Mouse (Mus musculus): ENCODE measurements around the gene Cd4. TPM values are rescaled to one million over a fixed set of nuclear protein-coding genes. Genes with fewer than 3 reads are reported as not detected.

Gene Cd4
- polyA plus RNA-seq, 1 experiment from 2014 or later = 0.06 TPM

Other genes starting within 250 kb of the Cd4 start
- 35.9 and 36.7 TPM in 2 replicates for gene Lpcat3, start 225.2 kb downstream of the Cd4 start, polyA plus RNA-seq (2015; fragmentation: Nextera tagmentation; extraction: Ambion mirVana)
- 142 and 150 TPM in 2 replicates for gene Emg1, start 176.0 kb downstream of the Cd4 start, polyA plus RNA-seq (2015; fragmentation: Nextera tagmentation; extraction: Ambion mirVana)
- gene Phb2, start 175.9 kb downstream of the Cd4 start, polyA plus RNA-seq (2015; fragmentation: Nextera tagmentation; extraction: Ambion mirVana) = 250 and 252 TPM in 2 replicates
- gene Ptpn6, start 149.5 kb downstream of the Cd4 start, polyA plus RNA-seq (2015; fragmentation: Nextera tagmentation; extraction: Ambion mirVana) = 3.3 and 4.5 TPM in 2 replicates
- gene Grcc10, start 146.8 kb downstream of the Cd4 start, polyA plus RNA-seq (2015; fragmentation: Nextera tagmentation; extraction: Ambion mirVana) = 614 and 641 TPM in 2 replicates
- gene Gm45234, start 132.2 kb downstream of the Cd4 start, polyA plus RNA-seq (2015; fragmentation: Nextera tagmentation; extraction: Ambion mirVana) = not detected in 2 replicates
- 23.4 and 27.0 TPM in 2 replicates for gene Atn1, start 131.7 kb downstream of the Cd4 start, polyA plus RNA-seq (2015; fragmentation: Nextera tagmentation; extraction: Ambion mirVana)
- 44.9 and 63.3 TPM in 2 replicates for gene Eno2, start 118.5 kb downstream of the Cd4 start, polyA plus RNA-seq (2015; fragmentation: Nextera tagmentation; extraction: Ambion mirVana)
- gene Lrrc23, start 108.5 kb downstream of the Cd4 start, polyA plus RNA-seq (2015; fragmentation: Nextera tagmentation; extraction: Ambion mirVana) = 2.5 and 4.9 TPM in 2 replicates
- gene Spsb2, start 79.6 kb downstream of the Cd4 start, polyA plus RNA-seq (2015; fragmentation: Nextera tagmentation; extraction: Ambion mirVana) = 4.7 and 5.9 TPM in 2 replicates
- gene Tpi1, start 73.9 kb downstream of the Cd4 start, polyA plus RNA-seq (2015; fragmentation: Nextera tagmentation; extraction: Ambion mirVana) = 359 and 360 TPM in 2 replicates
- gene Usp5, start 58.7 kb downstream of the Cd4 start, polyA plus RNA-seq (2015; fragmentation: Nextera tagmentation; extraction: Ambion mirVana) = 203 and 216 TPM in 2 replicates
- gene Cdca3, start 58.7 kb downstream of the Cd4 start, polyA plus RNA-seq (2015; fragmentation: Nextera tagmentation; extraction: Ambion mirVana) = 69.7 and 76.7 TPM in 2 replicates
- 0.42 and 0.75 TPM in 2 replicates for gene Gnb3, start 47.9 kb downstream of the Cd4 start, polyA plus RNA-seq (2015; fragmentation: Nextera tagmentation; extraction: Ambion mirVana)
- 13.0 and 16.8 TPM in 2 replicates for gene P3h3, start 30.5 kb downstream of the Cd4 start, polyA plus RNA-seq (2015; fragmentation: Nextera tagmentation; extraction: Ambion mirVana)
- gene Gpr162, start 24.2 kb downstream of the Cd4 start, polyA plus RNA-seq (2015; fragmentation: Nextera tagmentation; extraction: Ambion mirVana) = 21.8 and 28.8 TPM in 2 replicates
- gene Lag3, start 23.5 kb upstream of the Cd4 start, polyA plus RNA-seq (2015; fragmentation: Nextera tagmentation; extraction: Ambion mirVana) = 1.7 and 2.9 TPM in 2 replicates
- 666 and 701 TPM in 2 replicates for gene Ptms, start 31.9 kb upstream of the Cd4 start, polyA plus RNA-seq (2015; fragmentation: Nextera tagmentation; extraction: Ambion mirVana)
- 459 and 463 TPM in 2 replicates for gene Mlf2, start 43.2 kb upstream of the Cd4 start, polyA plus RNA-seq (2015; fragmentation: Nextera tagmentation; extraction: Ambion mirVana)
- gene Cops7a, start 77.3 kb upstream of the Cd4 start, polyA plus RNA-seq (2015; fragmentation: Nextera tagmentation; extraction: Ambion mirVana) = 94.4 and 96.7 TPM in 2 replicates
- 36.6 and 44.7 TPM in 2 replicates for gene Pianp, start 108.5 kb upstream of the Cd4 start, polyA plus RNA-seq (2015; fragmentation: Nextera tagmentation; extraction: Ambion mirVana)
- 15.2 and 19.0 TPM in 2 replicates for gene Zfp384, start 120.9 kb upstream of the Cd4 start, polyA plus RNA-seq (2015; fragmentation: Nextera tagmentation; extraction: Ambion mirVana)
- gene Ing4, start 151.5 kb upstream of the Cd4 start, polyA plus RNA-seq (2015; fragmentation: Nextera tagmentation; extraction: Ambion mirVana) = 200 and 204 TPM in 2 replicates
- gene Acrbp, start 161.5 kb upstream of the Cd4 start, polyA plus RNA-seq (2015; fragmentation: Nextera tagmentation; extraction: Ambion mirVana) = 21.4 and 31.6 TPM in 2 replicates
- 0.44 and 0.60 TPM in 2 replicates for gene Lpar5, start 179.7 kb upstream of the Cd4 start, polyA plus RNA-seq (2015; fragmentation: Nextera tagmentation; extraction: Ambion mirVana)
- gene Chd4, start 207.8 kb upstream of the Cd4 start, polyA plus RNA-seq (2015; fragmentation: Nextera tagmentation; extraction: Ambion mirVana) = 78.1 and 79.8 TPM in 2 replicates
- gene Nop2, start 243.7 kb upstream of the Cd4 start, polyA plus RNA-seq (2015; fragmentation: Nextera tagmentation; extraction: Ambion mirVana) = 54.4 and 55.3 TPM in 2 replicates